In genomic region chr13:99793786-99794435, GRCm38 (mm10) we compare ENCODE assay signal across 12 mouse cellular contexts.
DNase-seq lines count a peak whose midpoint lies in the region; ATAC-seq and TF ChIP-seq lines count a peak whose summit lies in the region.
"Had no signal": no experiment of that assay in that cellular context is flagged by ENCODE, and none has a peak within 500 bp of the region (broad histone marks: within the 10 kb centered on the region; RNA-seq: fewer than 3 reads in every experiment).

No protein-coding gene starts in this region.

- DNase-seq in adrenal gland, postnatal 36 days, result peak; percentile 5 to 32
- no peak for DNase-seq in adrenal gland, postnatal 4 days (ENCODE audit: low spot score in 2 of 2)
- DNase-seq in intestine, embryonic 14.5 days (ENCODE audit: low spot score), result no peak
- DNase-seq in adipocyte (ENCODE audit: low spot score), result peak; percentile 5
- no peak for DNase-seq in midbrain, embryonic 10.5 days (ENCODE audit: low spot score)
- DNase-seq in urinary bladder, postnatal 10 days (ENCODE audit: low spot score), result no peak
- DNase-seq in cerebellum, adult 8-10 months, result no peak
- DNase-seq: cerebellum, adult 2 months; lung, adult 18-20 months had no signal

- no peak overlapping the region for H3K9ac ChIP-seq in intestine, embryonic 14.5 days (ENCODE audit: low read length)
- no peak overlapping the region for H3K9ac ChIP-seq in intestine, postnatal 0 days (ENCODE audit: low read depth, low read length)

- H3K27ac ChIP-seq in intestine, embryonic 14.5 days (ENCODE audit: low read depth), result peak overlapping the region; percentile 10; the same call in 1 of the 2 replicates
- no peak overlapping the region for H3K27ac ChIP-seq in intestine, postnatal 0 days (ENCODE audit: low read depth, low read length)
- 0 out of 2 replicates have a peak overlapping the region, but pooled peaks have one; percentile 42 for H3K27ac ChIP-seq in midbrain, embryonic 10.5 days (replicated peaks)
- H3K27ac ChIP-seq: stomach, postnatal 0 days had no signal

- no peak overlapping the region for H3K4me3 ChIP-seq in intestine, embryonic 14.5 days (ENCODE audit: low read depth, low read length)
- no peak overlapping the region for H3K4me3 ChIP-seq in intestine, postnatal 0 days (ENCODE audit: low read depth, low read length)
- no peak overlapping the region for H3K4me3 ChIP-seq in midbrain, embryonic 10.5 days
- H3K4me3 ChIP-seq: myocyte had no signal

- H3K9me3 ChIP-seq in intestine, embryonic 14.5 days (ENCODE audit: control insufficient read depth, low read length), result no peaks in the 10 kb centered on the region
- no peaks in the 10 kb centered on the region for H3K9me3 ChIP-seq in intestine, postnatal 0 days (ENCODE audit: control insufficient read depth)
- H3K9me3 ChIP-seq in midbrain, embryonic 10.5 days (replicated peaks), result no peaks in the 10 kb centered on the region

- H3K4me1 ChIP-seq in intestine, embryonic 14.5 days (replicated peaks; ENCODE audit: control insufficient read depth, insufficient read depth, low read length), result peaks cover 5% of the 10 kb centered on the region; the same call in 1 of the 2 replicates
- no peaks in the 10 kb centered on the region for H3K4me1 ChIP-seq in intestine, postnatal 0 days (replicated peaks; ENCODE audit: control insufficient read depth, insufficient read depth, low read length)
- peaks cover 12% of the 10 kb centered on the region; the same call in 1 of the 2 replicates for H3K4me1 ChIP-seq in midbrain, embryonic 10.5 days

- 50% methylated on average over 7 of the region's 7 CpGs for WGBS in intestine, embryonic 14.5 days
- WGBS in intestine, postnatal 0 days, result 65% methylated on average over 7 of the region's 7 CpGs
- 65% methylated on average over 7 of the region's 7 CpGs for WGBS in midbrain, embryonic 10.5 days

- TF ChIP-seq CTCF in intestine, postnatal 0 days (IDR thresholded peaks at IDR 0.05; ENCODE audit: low read depth), result no peak

- ATAC-seq in intestine, embryonic 14.5 days (replicated peaks; ENCODE audit: low FRiP score, low TSS enrichment, low read depth), result no peak
- no peak for ATAC-seq in intestine, postnatal 0 days

- no peaks in the 10 kb centered on the region for H3K36me3 ChIP-seq in intestine, embryonic 14.5 days (ENCODE audit: control insufficient read depth, insufficient read depth, low read length)
- no peaks in the 10 kb centered on the region for H3K36me3 ChIP-seq in intestine, postnatal 0 days (ENCODE audit: control insufficient read depth, insufficient read depth)
- no peaks in the 10 kb centered on the region for H3K36me3 ChIP-seq in midbrain, embryonic 10.5 days

- H3K27me3 ChIP-seq in intestine, embryonic 14.5 days (replicated peaks; ENCODE audit: control insufficient read depth, insufficient read depth, low read length), result no peaks in the 10 kb centered on the region
- no peaks in the 10 kb centered on the region for H3K27me3 ChIP-seq in intestine, postnatal 0 days (replicated peaks; ENCODE audit: control insufficient read depth, insufficient read depth, low read length)
- H3K27me3 ChIP-seq in midbrain, embryonic 10.5 days (ENCODE audit: low read depth, poor library complexity, severe bottlenecking), result no peaks in the 10 kb centered on the region

- no peak overlapping the region for H3K4me2 ChIP-seq in intestine, embryonic 14.5 days (ENCODE audit: low read length)
- H3K4me2 ChIP-seq in intestine, postnatal 0 days (replicated peaks; ENCODE audit: low read depth), result no peak overlapping the region

Comparison
In these comparisons a context has a peak if more than half of its experiments do, and no peak if none do; other contexts are left out.
1. DNase-seq: peak in adrenal gland, postnatal 36 days (2 of 2) and adipocyte (single experiment); none in adrenal gland, postnatal 4 days (0 of 2), intestine, embryonic 14.5 days (single experiment), midbrain, embryonic 10.5 days (single experiment), urinary bladder, postnatal 10 days (single experiment) and cerebellum, adult 8-10 months (single experiment).